19 mouse cellular contexts compared by ENCODE assay signal in genomic region chr8:4411836-4412235, GRCm38 (mm10).
DNase-seq lines count a peak whose midpoint lies in the region; ATAC-seq lines count a peak whose summit lies in the region.
"Had no signal": no experiment of that assay in that cellular context is flagged by ENCODE, and none has a peak within 500 bp of the region (broad histone marks: within the 10 kb centered on the region; RNA-seq: fewer than 3 reads in every experiment).

No protein-coding gene starts in this region.

- no peak for ATAC-seq in lung, embryonic 15.5 days (ENCODE audit: borderline replicate concordance, extremely low read depth, low FRiP score, low TSS enrichment)
- ATAC-seq in CD4-positive, CD25-positive, alpha-beta regulatory T cell, adult 4 months: no peak
- ATAC-seq: activated CD4-positive, CD25-positive, alpha-beta regulatory T cell, adult 4 months; Patski had no signal

- no peaks in the 10 kb centered on the region for H3K9me3 ChIP-seq in lung, embryonic 15.5 days
- H3K9me3 ChIP-seq: embryonic facial prominence, embryonic 10.5 days; embryonic facial prominence, embryonic 12.5 days; forebrain, embryonic 10.5 days; forebrain, embryonic 12.5 days; G1E had no signal

- 0 out of 2 replicates have a peak overlapping the region, but pooled peaks have one; percentile 15 for H3K27ac ChIP-seq in lung, embryonic 15.5 days
- H3K27ac ChIP-seq: embryonic facial prominence, embryonic 10.5 days; embryonic facial prominence, embryonic 12.5 days; forebrain, embryonic 10.5 days; forebrain, embryonic 12.5 days had no signal

- DNase-seq in lung, postnatal 25 days (ENCODE audit: low spot score): no peak
- DNase-seq in fat pad, adult 2 months (ENCODE audit: extremely low read depth, low read depth, low spot score): peak; percentile 86
- DNase-seq in gonadal fat pad, adult 2 months (ENCODE audit: low read depth): peak; percentile 73
- no peak for DNase-seq in thymus, adult 18-20 months
- DNase-seq: adrenal gland, adult 8-10 months; adrenal gland, postnatal 14 days; adrenal gland, postnatal 36 days; cerebellum, adult 11-12 months; cerebellum, adult 2 months; cerebellum, adult 9-10 months had no signal

- no peak overlapping the region for H3K9ac ChIP-seq in lung, embryonic 15.5 days
- H3K9ac ChIP-seq: embryonic facial prominence, embryonic 12.5 days; forebrain, embryonic 12.5 days had no signal

- 0 out of 2 replicates have a peak, but pooled peaks cover 3% of the 10 kb centered on the region for H3K4me1 ChIP-seq in lung, embryonic 15.5 days
- H3K4me1 ChIP-seq: embryonic facial prominence, embryonic 10.5 days; embryonic facial prominence, embryonic 12.5 days had no signal

- no peak overlapping the region for H3K4me2 ChIP-seq in lung, embryonic 15.5 days
- H3K4me2 ChIP-seq: embryonic facial prominence, embryonic 12.5 days; forebrain, embryonic 12.5 days had no signal

- no peaks in the 10 kb centered on the region for H3K27me3 ChIP-seq in lung, embryonic 15.5 days
- H3K27me3 ChIP-seq: embryonic facial prominence, embryonic 12.5 days; forebrain, embryonic 12.5 days; Patski had no signal

- WGBS in lung, embryonic 15.5 days: 71% methylated on average over 2 of the region's 2 CpGs

- no peaks in the 10 kb centered on the region for H3K36me3 ChIP-seq in lung, embryonic 15.5 days
- H3K36me3 ChIP-seq: embryonic facial prominence, embryonic 10.5 days; embryonic facial prominence, embryonic 12.5 days; forebrain, embryonic 10.5 days; forebrain, embryonic 12.5 days; G1E had no signal

- H3K4me3 ChIP-seq in lung, embryonic 15.5 days: no peak overlapping the region
- H3K4me3 ChIP-seq: embryonic facial prominence, embryonic 10.5 days; embryonic facial prominence, embryonic 12.5 days; forebrain, embryonic 10.5 days; forebrain, embryonic 12.5 days had no signal

Comparison
In these comparisons a context has a peak if more than half of its experiments do, and no peak if none do; other contexts are left out.
1. DNase-seq: peak in fat pad, adult 2 months (single experiment) and gonadal fat pad, adult 2 months (single experiment); none in lung, postnatal 25 days (single experiment) and thymus, adult 18-20 months (0 of 2).